Mouse (Mus musculus) erythroblast, embryonic 14.5 days (primary cell): ENCODE results near the gene Retn. TPM values are rescaled to one million over a fixed set of nuclear protein-coding genes. Genes with fewer than 3 reads are reported as not detected.

ENCODE experiments used
- H3K27me3 ChIP-seq: 2 replicates; pipeline ENCODE4 v1.6.1; 2012; ENCODE audit warnings: inconsistent platforms; ENCODE audit not compliant: control insufficient read depth
- H3K36me3 ChIP-seq: 2 replicates; pipeline ENCODE4 v1.6.1; 2012; ENCODE audit warnings: mild to moderate bottlenecking, inconsistent platforms; ENCODE audit not compliant: control insufficient read depth
- H3K4me1 ChIP-seq: 2 replicates; pipeline ENCODE4 v1.6.1; 2012; ENCODE audit warnings: inconsistent platforms; ENCODE audit not compliant: control insufficient read depth
- H3K4me3 ChIP-seq: replicated peaks from 2 replicates; pipeline ENCODE3; 2012; ENCODE audit warnings: moderate library complexity, mild to moderate bottlenecking, inconsistent platforms
- H3K9me3 ChIP-seq: 2 replicates; pipeline ENCODE4 v1.6.1; 2012; ENCODE audit warnings: low read length, inconsistent platforms, mixed read lengths; ENCODE audit not compliant: control insufficient read depth
- GATA1 ChIP-seq: IDR thresholded peaks from 2 replicates; pipeline ENCODE4 v1.6.1; 2012; ENCODE audit warnings: low read length, inconsistent platforms, mixed read lengths
- TAL1 ChIP-seq: IDR thresholded peaks from 3 replicates; pipeline ENCODE4 v1.6.1; 2012; ENCODE audit warnings: low read length, inconsistent platforms, mixed read lengths
- polyA plus RNA-seq: library from polyadenylated mRNA; stranded (reverse); fragments of >175 nt; gene quantifications from 2 replicates; pipeline ENCODE4 v1.2.3, GENCODE M21; 2012

Gene Retn
- polyA plus RNA-seq, 1 experiment = not detected

DNA sequence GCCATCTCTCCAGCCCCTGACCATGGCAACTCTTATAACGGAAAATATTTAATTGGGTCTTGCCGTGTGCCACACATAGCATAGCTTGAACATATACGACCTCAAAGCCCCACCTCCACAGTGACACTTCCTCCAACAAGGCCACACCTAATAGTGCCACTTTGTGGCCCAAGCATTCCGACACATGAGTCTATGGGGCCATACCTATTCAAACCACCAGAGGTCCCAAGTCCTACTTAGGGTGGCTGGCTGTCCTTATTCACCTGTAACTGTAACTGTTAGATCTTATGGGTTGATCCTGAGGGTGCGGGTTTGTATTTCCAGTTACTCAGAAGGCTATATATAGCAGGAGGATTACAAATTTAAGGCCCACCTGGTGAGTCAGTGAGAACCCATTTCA, 27.6 kb upstream of the Retn start:
- no peaks in the 10 kb centered on the region for H3K9me3 ChIP-seq
- TF ChIP-seq GATA1 (no peak), TAL1 (no peak)
- H3K27me3 ChIP-seq = peaks cover 22% of the 10 kb centered on the region
- peaks cover 15% of the 10 kb centered on the region for H3K36me3 ChIP-seq
- no peak overlapping the region for H3K4me3 ChIP-seq
- peaks cover 22% of the 10 kb centered on the region for H3K4me1 ChIP-seq

- H3K4me1 ChIP-seq = peaks cover 22% of the 10 kb centered on the region
- TF ChIP-seq GATA1 = no peak
- TF ChIP-seq TAL1 = no peak
- H3K4me3 ChIP-seq = peak within 1 kb of the TSS; percentile 77
Measured at GRCm38 (mm10) chr8:3630647-3631477, 24.7 kb upstream of the Retn start, which contains the start of gene Stxbp2. Stxbp2 (plus strand) TSS chr8:3630955.

DNA sequence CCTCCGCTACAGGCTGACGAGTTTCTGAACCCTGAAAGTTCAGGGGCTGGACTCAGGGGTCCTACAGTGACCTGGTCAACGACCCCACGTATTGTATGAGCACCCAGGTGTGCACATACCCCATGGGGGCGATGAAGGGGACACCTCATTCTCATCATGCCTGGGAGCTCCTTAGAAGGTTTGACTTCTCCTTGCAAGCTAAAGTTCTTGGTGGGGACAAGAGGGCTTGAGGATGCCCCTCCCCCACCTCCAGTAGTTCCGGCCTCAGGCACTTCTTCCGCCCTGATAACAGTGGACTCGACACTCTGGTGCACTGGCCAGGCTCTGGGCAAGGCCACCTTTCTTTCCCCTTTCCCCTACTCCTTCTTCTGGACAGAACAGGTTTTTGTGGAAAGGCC, 24.1 kb upstream of the Retn start:
- no peaks in the 10 kb centered on the region for H3K9me3 ChIP-seq
- TF ChIP-seq TAL1 (no peak), GATA1 (no peak)
- peaks cover 22% of the 10 kb centered on the region for H3K27me3 ChIP-seq
- H3K4me1 ChIP-seq = peaks cover 22% of the 10 kb centered on the region
- peaks cover 38% of the 10 kb centered on the region for H3K36me3 ChIP-seq
- peak overlapping the region; percentile 77 for H3K4me3 ChIP-seq

More at GRCm38 (mm10) chr8:3630647-3631477, 24.7 kb upstream of the Retn start, which contains the start of gene Stxbp2:
- peaks cover 32% of the 10 kb centered on the region for H3K36me3 ChIP-seq
- H3K9me3 ChIP-seq = no peaks in the 10 kb centered on the region
- peaks cover 22% of the 10 kb centered on the region for H3K27me3 ChIP-seq

- H3K9me3 ChIP-seq = no peaks in the 10 kb centered on the region
- TF ChIP-seq TAL1 (no peak), GATA1 (no peak)
- no peak overlapping the region for H3K4me3 ChIP-seq
Measured at GRCm38 (mm10) chr8:3645804-3646203, 9.8 kb upstream of the Retn start.

GRCm38 (mm10) chr8:3646824-3647531, 8.6 kb upstream of the Retn start:
- Histone ChIP-seq H3K9me3 (no peaks in the 10 kb centered on the region), H3K36me3 (peaks cover 6% of the 10 kb centered on the region), H3K4me1 (peaks cover 5% of the 10 kb centered on the region), H3K27me3 (no peaks in the 10 kb centered on the region), H3K4me3 (no peak overlapping the region)
- TF ChIP-seq GATA1 (no peak), TAL1 (no peak)

More at GRCm38 (mm10) chr8:3645804-3646203, 9.8 kb upstream of the Retn start:
- peaks cover 5% of the 10 kb centered on the region for H3K4me1 ChIP-seq
- peaks cover 18% of the 10 kb centered on the region for H3K36me3 ChIP-seq
- H3K27me3 ChIP-seq = no peaks in the 10 kb centered on the region

DNA sequence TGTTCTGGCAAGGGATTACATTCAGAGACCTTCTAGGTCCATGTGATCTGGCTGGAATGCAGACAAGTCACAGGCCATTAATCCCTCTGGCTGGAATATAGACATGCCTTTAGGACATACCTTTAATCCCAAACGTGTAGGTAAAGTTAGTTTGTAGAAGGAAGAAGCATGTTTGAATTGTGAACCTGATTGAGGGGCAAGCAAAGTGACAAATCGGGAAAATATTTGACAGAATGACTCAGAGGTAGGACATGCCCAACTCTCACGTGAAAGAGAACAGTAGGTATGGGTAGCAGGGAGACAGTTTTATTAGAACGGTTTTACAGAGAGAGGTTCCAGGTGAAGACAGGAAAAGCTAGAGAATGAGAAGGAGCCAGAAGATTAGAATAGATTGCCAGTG, 8.0 kb upstream of the Retn start:
- Histone ChIP-seq H3K4me3 (no peak overlapping the region), H3K27me3 (no peaks in the 10 kb centered on the region), H3K36me3 (peaks cover 3% of the 10 kb centered on the region), H3K4me1 (peaks cover 5% of the 10 kb centered on the region), H3K9me3 (no peaks in the 10 kb centered on the region)
- no peak for TF ChIP-seq GATA1
- TF ChIP-seq TAL1 = no peak

DNA sequence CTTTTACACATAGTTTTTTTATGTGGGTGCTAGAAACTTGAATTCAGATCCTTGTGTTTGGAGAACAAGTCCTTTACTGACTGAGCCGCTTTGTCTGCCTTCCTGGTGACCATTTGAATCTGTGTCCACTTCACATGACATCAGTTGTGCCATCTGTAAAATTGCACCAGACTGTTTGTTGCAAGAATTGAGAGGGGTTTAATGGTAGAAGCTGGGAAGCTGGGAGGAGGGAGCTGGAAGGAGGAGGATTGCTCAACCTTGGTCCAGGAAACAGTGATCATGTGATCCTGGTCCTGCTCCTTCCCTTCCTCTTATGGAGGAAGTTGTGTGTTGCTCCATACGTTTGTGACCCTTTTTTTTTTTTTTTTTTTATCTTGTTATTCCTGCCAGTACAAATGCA, 7.3 kb upstream of the Retn start:
- peaks cover 5% of the 10 kb centered on the region for H3K4me1 ChIP-seq
- no peaks in the 10 kb centered on the region for H3K36me3 ChIP-seq
- TF ChIP-seq GATA1 = no peak
- TF ChIP-seq TAL1 = no peak
- H3K27me3 ChIP-seq = no peaks in the 10 kb centered on the region
- no peaks in the 10 kb centered on the region for H3K9me3 ChIP-seq
- no peak overlapping the region for H3K4me3 ChIP-seq

DNA sequence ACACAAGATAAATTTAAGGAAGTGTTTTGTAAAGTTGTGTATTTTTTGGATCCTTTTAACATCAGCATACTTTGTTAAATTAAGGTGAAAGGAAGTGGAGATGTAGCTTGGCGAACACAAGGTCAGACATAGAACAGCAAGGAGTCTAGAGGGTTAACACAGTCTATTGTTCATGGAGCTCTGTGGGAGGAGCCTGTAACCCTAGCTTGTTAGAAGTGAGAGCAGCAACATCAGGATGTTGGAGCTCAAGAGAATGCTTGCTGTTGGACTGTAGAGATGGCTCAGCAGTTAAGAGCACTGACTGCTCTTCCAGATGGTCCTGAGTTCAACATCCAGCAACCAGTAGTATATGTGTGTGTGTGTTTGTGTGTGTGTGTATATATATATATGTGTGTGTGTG, 6.6 kb upstream of the Retn start:
- Histone ChIP-seq H3K27me3 (no peaks in the 10 kb centered on the region), H3K4me3 (no peak overlapping the region), H3K36me3 (no peaks in the 10 kb centered on the region), H3K9me3 (no peaks in the 10 kb centered on the region), H3K4me1 (peaks cover 5% of the 10 kb centered on the region)
- TF ChIP-seq TAL1 (no peak), GATA1 (no peak)

GRCm38 (mm10) chr8:3652845-3653244, 2.7 kb upstream of the Retn start:
- Histone ChIP-seq H3K36me3 (no peaks in the 10 kb centered on the region), H3K4me1 (no peaks in the 10 kb centered on the region), H3K27me3 (peaks cover 15% of the 10 kb centered on the region), H3K4me3 (no peak overlapping the region), H3K9me3 (no peaks in the 10 kb centered on the region)
- no peak for TF ChIP-seq TAL1
- no peak for TF ChIP-seq GATA1
